Mouse (Mus musculus): ENCODE measurements at regions not wholly inside any gene's neighbourhood (a gene's known extent, or its start where the extent isn't known, plus 50 kb on each side); places are given as distances from the start of the nearest gene placed in this dataset.
A peak's percentile ranks its signal among the peaks of the same experiment; 100 is the strongest.

GRCm38 (mm10) chr7:137751151-137751859 is 313.9 kb downstream of the Glrx3 start:
- DNase-seq (ENCODE audit: low spot score), result no peak

- no peak for DNase-seq (ENCODE audit: low spot score)
Measured at GRCm38 (mm10) chr7:137765961-137766360, 328.5 kb downstream of the Glrx3 start.

DNA sequence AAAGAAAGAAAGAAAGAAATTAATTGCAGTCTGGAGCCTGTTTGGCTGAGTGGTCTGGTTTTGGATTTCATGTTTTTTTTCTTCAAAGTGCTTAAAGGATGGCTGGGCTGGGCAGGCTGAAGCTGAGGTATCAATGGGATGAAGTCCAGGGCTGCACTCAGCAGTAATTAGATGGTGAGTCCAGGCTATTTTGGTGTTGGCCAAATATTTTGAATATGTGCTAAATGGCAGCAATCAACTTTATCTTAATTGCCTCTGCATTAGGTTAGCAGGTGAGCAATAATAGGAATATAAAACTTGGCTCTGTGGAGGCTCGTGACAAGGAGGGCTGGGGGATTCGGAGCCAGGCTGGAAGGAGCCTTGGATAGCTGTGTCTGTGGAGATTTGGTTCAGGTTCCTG is 329.3 kb downstream of the Glrx3 start:
- DNase-seq (ENCODE audit: low spot score), result no peak

DNA sequence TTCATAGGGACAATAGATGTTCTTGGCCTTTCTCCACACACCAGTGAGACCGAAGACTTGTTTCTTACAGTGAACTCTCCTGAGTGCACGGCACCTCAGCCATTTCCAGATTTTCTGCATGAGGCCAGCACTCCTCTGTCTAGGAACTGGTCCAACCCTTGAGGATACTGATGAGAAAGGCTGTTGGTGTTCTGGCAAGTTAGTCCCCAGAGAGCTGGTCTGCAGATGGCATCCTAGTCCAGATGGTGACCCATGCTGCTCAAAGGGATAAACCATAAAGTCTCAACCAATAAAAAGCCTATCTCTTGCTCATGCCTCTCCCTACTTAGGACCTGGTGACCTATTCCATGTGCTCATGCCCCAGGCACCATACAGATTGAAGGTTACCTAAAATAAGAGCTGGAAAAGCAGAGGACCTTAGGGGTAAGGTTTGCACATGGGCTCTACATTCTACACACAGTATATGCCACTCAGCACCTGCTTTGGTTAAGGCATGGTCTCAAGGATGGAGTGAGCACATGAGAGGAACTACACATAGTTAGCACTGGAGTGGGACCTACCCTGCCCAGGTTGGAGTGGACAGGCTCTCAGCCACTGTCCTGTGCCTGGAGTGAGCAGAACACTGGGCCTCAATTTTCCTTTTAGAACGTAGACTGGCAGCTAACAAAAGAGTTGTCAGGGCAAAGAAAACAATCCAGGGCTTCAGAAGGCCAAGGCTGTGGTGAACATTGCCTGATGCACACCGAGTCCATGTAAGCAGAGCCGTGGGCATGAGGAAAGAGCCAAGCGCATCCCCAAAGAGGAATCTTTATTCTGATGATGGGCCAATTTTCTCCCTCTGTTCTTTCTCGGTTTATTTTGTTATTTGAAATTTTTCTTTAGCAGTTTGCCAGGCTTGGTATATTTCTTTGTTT is 335.9 kb downstream of the Glrx3 start:
- no peak for DNase-seq (ENCODE audit: low spot score)

GRCm38 (mm10) chr7:137773965-137774310 is 336.5 kb downstream of the Glrx3 start:
- no peak for DNase-seq (ENCODE audit: low spot score)

GRCm38 (mm10) chr7:137783954-137784353 is 346.5 kb downstream of the Glrx3 start:
- DNase-seq (ENCODE audit: low spot score), result peak; percentile 29

DNA sequence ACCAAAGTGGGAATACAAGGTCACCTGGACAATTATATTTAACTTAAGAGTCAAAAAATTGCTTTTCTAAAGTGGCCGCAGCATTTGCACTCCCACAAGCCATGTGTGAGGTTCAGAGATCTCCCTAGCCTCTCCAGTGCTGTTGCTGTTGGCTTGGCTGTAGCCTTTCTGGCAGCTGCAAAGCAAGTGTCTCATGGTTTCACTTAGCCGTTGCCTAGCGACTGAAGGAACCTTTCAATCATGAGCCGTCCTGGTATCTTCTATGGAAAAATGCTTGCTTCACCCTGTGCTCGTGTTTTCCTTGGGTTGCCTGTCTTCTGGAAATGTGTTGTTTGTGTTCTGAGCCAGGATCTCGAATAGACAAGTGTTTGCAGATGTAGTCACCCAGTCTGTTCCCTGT is 367.9 kb downstream of the Glrx3 start:
- DNase-seq (ENCODE audit: low spot score), result peak; percentile 9

DNA sequence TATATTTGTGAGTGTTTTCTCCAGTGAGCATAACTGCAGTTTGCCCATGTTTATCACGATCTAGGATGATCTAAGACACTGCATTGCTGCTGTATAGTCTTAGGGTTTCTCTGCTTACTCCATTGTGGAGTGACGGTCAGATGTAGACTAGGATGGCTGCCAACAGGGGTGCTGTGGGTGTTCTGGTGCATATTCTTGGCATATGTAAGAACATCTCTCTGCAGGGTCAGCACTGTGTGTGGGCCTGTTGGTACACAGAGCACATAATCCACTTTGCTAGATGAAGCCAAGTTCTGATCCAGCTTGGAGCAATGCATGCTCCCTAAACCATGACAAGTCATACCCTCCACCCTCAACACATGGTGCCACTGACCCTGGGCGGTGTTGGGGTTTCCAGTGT is 375.4 kb downstream of the Glrx3 start:
- no peak for DNase-seq (ENCODE audit: low spot score)

GRCm38 (mm10) chr7:137840520-137840919 is 403.1 kb downstream of the Glrx3 start:
- no peak for DNase-seq (ENCODE audit: low spot score)

DNA sequence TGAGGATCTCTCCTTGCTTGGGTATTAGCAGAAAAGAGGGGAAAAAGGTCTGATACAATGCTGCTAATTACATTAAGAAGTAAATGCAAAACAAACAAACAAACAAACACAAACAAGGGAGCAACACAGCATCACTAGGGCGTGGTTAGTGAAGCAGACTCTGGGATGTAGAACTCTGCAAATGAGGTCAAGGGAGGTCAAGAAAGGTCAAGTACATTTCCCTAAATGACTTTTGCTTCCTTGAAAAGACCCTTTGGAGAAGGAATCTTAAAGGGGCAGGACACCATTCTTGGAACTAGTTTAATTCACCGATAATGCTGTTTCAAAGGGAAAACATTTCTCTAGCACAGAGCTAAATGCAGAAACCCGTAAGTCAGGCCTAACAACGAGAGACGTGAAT is 403.6 kb downstream of the Glrx3 start:
- no peak for DNase-seq (ENCODE audit: low spot score)

GRCm38 (mm10) chr7:137841456-137842100 is 404.2 kb downstream of the Glrx3 start:
- no peak for DNase-seq (ENCODE audit: low spot score)

DNA sequence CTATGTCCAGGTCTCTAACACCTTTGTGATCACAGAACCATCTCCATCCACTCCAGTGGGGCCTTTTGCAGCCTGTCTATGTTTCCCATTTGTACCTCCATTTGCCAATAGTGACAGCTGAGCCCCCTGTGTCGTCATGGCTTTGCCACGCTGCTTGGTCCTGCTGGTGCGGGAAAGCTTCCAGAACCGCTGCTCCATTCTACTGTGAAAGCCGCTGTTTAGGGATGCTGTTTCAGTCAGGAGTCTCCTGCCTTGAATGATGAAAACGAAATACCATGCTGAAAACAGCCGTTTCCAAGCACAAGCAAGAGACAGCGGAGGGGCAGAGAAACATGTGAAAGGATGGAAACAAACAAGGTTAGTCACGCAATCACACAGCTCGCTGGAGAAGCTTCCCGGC is 410.4 kb downstream of the Glrx3 start:
- peak; percentile 8 for DNase-seq (ENCODE audit: low spot score)

GRCm38 (mm10) chr7:137851061-137851460 is 413.6 kb downstream of the Glrx3 start:
- DNase-seq (ENCODE audit: low spot score), result no peak

GRCm38 (mm10) chr7:137859681-137860080 is 422.3 kb downstream of the Glrx3 start:
- DNase-seq (ENCODE audit: low spot score), result no peak

DNA sequence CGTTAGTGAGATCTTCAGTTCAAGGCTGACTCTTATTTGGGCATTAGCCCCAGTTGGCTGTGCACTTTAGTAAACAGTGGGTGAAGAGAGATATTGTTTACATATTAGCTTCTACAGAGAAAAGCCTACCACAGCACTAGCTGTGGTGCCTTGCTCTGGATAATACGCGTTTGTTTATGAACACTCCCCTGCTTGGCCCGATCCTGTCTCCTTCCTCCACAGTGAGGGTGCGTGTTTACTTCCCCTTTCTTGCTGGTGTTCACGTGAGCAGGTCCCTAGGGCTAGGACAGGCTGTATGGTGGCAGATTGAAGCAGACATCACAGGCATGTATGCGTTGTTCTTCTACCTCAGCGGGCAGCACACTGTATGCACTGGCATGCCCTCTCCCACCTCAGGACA is 423.1 kb downstream of the Glrx3 start:
- no peak for DNase-seq (ENCODE audit: low spot score)

DNA sequence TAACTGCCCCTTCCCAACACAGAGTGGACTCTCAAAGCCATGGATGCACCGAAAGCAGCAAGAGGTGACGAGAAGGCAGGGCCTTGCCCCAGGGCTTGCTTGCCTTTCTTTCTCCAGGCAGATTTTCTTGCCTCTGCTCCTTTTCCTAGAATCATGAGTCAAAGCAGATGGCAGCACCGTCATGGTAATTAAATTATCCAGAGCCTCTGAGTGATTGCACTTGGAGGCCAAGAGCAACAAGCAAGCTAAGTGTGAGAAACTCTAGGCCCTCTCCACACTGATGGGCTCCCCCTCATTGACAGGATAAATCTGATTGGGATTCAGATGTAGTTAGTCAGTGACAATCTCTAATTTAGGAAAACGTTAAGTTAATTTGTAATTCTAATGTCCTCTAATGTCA is 427.5 kb downstream of the Glrx3 start:
- no peak for DNase-seq (ENCODE audit: low spot score)

- DNase-seq (ENCODE audit: low spot score), result no peak
Measured at GRCm38 (mm10) chr7:137865457-137865856, 428.0 kb downstream of the Glrx3 start.

- DNase-seq (ENCODE audit: low spot score), result no peak
Measured at GRCm38 (mm10) chr7:137866880-137867279, 429.5 kb downstream of the Glrx3 start.

GRCm38 (mm10) chr7:137868501-137868900 is 431.1 kb downstream of the Glrx3 start:
- no peak for DNase-seq (ENCODE audit: low spot score)

GRCm38 (mm10) chr7:137875306-137875705 is 437.9 kb downstream of the Glrx3 start:
- no peak for DNase-seq (ENCODE audit: low spot score)

GRCm38 (mm10) chr7:137879296-137879695 is 441.9 kb downstream of the Glrx3 start:
- no peak for DNase-seq (ENCODE audit: low spot score)

DNA sequence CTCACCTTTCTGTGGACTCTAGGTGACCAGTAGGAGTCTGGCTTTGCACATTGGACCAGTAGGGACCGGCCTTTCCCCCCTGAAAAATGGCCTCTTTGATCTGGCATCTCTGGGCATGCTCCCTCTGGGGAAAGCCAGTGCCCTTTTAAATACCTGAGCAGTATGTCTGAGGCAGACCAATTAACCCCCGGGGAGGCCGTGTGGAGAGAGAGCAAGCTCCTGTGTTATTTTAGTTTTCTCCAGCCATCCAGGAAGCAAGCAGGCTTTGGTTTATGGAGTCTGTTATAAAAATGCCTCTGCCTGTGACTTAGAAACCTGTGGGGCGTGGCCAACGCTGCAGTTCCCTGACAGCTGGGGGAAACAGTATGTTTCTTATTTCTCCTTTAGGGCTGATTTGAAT is 445.5 kb downstream of the Glrx3 start:
- no peak for DNase-seq (ENCODE audit: low spot score)

DNA sequence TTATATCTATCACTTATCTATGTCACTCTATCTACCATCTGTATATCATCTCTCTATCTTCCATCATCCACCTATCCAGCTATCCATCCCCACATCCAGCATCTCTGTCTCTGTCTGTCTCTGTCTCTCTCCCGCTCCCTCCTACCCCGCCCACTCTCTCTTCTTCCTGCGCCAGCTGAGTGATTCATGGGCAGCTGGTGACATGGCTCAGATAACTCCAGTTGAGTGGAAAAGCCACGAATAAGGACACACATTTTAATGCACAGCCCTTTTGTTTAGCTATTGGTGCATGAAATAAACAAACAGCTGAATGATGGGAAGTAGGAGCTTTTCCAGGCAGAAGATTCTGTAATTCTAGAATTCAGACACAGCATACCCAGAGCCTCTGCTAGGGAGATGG is 446.3 kb downstream of the Glrx3 start:
- no peak for DNase-seq (ENCODE audit: low spot score)

All from layer of hippocampus, adult 11-12 months (tissue).